Mouse (Mus musculus) brain, embryonic 18.5 days (tissue): ENCODE results near the gene Tcta.
A peak's percentile ranks its signal among the peaks of the same experiment; 100 is the strongest.
"Not testable (repeated sequence)": the region's sequence is repeated elsewhere in the genome, so short reads cannot be mapped to it uniquely, and the experiment has no call there.

ENCODE experiments used
- DNase-seq: peaks from one replicate; pipeline ENCODE4 v3.0.0-alpha.2; 2012; ENCODE audit warnings: low read depth, low spot score

Gene Tcta

DNA sequence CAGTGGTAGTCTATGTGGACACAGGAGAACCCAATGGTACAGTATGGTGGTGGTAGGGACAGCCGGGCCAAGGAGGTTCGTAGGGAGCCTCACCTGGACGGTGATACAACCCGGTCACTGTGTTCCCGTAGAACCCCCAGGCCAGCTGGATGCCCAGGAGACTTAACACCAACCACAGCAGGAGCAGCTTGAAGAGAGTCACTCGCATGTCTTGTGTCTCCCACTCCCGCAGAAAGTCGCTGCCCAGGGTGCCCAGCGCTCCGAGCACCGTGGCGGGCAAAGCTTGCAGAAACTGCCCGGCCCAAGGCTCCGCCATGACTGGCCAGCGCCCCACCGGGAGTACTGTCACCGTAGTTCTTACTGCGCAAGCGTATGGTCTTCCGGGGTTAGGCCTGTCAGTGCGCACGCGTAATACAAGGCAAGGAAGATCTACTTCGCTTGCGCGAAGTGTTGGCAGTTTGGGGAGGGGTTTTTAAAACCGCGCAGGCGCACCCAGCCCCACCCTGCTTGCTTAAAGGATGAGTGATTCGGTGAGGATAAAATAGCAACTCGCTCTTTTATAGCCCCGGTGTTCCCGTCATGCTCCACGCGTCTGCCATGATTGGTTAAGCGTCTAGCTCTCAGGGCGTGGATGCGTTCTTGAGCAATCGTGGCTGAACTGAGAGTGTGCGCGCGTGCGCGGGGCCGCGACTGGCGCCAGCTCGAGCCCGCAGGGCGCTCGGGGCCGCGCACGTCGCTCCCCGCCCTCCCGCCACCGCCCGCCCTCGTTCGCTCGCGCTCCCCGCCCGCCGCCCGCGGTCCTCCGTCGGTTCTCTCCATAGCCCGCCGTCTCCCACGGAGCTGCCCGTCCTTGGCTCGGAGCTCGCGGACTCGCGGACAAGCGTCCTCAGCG, at the start of gene Tcta, which contains the start of gene Rhoa:
Gene Tcta (minus strand): TSS at position 532 of the 892 bp plus-strand sequence.
Gene Rhoa (plus strand): TSS at position 501 of the 892 bp plus-strand sequence.
- DNase-seq, result peak; percentile 100

DNA sequence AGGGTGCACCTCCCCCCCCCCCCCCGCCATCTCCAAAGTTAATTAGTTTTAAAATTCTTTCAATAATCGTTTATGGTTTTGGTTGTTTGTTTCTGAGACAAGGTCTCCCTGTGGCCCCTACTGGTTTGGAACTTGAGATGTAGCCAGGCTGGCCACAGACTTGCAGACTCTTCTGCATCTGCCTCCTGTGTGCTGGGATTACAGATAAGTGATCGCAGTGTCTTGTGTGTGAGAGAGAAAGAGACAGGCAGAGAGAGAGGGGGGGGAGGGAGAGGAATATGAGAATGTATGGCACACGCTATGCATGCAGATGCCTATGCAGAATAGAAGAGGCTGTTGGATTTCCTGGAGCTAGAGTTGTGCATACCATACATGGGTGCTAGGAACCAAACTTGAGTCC, 43.8 kb upstream of the Tcta start:
- DNase-seq, result no peak

DNA sequence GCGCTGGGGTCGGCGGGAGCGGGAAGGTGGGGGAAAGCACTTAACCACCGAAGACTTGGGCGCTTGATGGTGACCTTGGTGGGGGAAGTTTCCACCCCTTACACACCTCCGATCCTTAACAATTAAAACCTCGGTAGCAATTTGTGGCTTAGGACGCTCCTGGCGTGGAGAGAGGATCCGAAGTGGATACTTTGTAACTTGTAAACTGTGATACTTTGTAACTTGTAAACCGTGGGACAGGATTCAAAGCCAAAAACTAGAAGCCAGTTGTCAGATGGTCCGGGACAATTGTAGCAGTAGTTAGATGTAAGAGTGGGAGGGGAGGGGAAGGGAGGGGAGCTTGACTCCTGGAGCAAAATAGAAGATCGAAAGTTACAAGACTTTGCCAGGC, 42.3 kb upstream of the Tcta start:
- DNase-seq, result no peak

DNA sequence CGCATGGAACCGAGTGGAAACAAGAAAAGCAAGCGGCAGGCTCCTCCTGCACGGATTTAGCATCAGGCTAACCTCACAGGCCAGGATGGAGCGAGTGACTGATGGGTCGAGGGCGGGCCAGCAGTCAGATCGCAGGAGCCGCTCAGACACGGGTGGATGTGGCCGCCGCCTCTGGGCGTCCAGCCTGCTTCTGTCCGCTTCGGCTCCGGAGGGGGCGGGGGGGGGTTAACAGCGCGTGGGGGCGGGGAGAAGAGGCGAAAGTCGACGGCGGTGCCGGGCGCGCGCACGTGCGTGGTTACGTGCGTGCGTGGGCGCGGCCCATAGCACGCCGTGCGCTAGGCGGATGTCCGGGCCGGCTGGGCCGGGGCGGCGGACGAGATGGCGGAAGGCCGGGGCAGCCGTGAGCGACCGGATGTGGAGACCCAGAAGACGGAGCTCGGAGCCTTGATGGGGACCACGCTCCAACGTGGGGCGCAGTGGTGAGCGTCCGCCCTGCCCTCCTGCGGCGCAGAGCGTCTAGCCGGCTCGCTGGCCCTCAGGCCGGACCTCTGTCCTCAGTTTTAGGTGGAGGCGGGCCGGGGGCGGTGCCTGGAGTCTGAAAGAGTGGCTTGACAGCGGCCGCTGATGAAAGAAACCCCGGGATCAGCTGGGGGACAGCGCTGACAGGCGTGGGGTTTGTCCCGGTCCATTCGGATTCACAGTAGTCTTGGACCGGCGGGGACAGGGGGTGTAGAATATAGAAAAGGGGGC, 41.8 kb upstream of the Tcta start, which contains the start of gene Usp4:
Gene Usp4 (plus strand): TSS at position 314 of the 750 bp plus-strand sequence.
- DNase-seq, result peak; percentile 80

DNA sequence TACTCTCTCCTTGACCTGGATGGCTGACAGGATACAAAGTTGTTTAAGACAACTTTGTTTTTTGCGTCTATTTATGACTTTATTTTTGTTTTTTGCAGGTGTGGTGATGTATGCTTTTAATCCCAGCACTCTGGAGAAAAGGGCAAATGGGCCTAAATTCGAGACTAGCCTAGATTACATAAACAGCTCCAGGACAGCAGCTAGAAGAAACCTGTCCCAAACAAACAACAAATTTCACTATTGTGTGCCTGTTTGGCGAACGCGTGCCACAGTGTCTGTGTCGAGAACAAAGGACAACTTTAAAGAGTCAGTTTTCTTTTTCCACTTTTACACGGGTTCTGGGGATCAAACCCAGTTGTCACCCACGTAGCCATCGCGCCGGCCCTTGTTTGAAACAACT, 41.1 kb upstream of the Tcta start:
- no peak for DNase-seq

DNA sequence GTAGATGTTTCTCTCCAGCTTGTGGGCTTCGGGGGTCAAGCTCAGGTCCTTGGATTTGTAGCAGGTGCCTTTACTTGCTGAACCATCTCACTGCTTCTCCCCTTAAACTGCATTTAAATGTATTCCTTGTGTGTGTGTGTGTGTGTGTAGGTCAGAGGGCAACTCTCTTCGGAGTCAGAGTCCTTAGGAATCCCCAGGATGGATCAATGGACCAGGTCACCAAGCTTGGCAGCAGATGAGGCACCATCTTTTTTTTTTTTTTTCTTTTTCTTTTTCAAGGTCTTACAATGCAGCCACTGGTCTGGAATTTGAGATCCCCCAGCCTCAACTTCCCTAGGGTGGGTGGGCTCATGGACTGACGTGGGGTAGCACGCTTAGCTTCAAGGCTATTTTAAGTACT, 38.5 kb upstream of the Tcta start:
- no peak for DNase-seq

DNA sequence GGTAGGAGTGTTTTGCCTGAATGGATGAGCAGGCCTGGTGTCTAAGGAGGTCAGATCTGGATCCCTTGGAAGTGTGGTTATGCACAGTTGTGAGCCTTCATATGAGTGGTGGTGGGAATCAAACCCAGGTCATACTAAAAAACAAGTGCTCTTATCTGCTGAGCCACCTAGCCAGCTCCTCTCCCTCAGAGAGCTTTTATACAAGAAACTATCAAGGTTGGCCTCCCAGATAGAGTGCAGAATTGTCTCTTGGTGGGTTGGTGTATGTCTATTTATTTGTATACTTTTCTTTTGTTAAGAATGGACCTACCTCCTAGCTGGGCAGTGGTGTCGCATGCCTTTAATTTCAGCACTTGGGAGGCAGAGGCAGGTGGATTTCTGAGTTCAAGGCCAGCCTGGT, 37.9 kb upstream of the Tcta start:
- no peak for DNase-seq

DNA sequence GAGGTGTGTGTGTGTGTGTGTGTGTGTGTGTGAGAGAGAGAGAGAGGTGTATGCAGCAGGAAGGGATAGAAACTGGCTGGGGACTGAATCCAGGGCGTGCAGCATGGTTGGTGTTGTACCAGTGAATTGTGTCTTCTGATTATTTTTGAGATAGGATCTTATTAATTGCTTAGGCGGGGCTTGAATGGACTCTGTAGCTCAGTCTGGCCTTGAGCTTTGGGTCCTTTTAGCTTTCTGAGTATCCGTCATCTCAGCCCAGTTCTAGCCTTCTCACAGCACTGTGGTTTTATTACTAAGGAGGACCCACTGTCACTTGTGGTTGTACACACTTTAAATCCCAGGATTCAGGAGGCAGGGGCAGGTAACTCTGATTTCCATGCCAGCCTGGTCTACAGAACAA, 37.4 kb upstream of the Tcta start:
- no peak for DNase-seq

DNA sequence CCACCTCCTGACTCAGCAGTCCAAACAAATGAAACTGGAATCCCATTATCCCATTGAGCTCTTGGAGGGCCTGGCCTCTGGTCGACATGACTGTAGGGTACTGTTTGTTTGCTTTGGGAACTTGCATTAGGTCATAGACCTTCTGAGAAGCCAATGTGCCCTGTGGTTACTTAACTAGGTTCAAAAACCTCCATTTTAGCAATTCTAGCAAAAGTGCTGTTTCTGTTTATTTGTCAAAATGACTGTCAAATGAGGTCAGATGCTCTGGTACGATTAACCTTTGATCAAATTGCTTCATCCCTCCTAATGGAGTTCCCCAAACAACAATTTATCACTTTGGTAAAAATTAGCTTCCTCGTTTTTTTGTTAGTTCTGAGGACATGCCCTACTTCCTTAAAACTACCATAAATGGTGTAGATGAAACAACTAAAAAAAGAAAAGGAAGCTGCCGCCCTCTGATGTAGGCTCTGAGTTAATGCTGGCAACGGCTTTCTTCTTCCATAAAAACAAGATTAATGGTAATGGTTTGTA, 36.4 kb upstream of the Tcta start:
- no peak for DNase-seq

DNA sequence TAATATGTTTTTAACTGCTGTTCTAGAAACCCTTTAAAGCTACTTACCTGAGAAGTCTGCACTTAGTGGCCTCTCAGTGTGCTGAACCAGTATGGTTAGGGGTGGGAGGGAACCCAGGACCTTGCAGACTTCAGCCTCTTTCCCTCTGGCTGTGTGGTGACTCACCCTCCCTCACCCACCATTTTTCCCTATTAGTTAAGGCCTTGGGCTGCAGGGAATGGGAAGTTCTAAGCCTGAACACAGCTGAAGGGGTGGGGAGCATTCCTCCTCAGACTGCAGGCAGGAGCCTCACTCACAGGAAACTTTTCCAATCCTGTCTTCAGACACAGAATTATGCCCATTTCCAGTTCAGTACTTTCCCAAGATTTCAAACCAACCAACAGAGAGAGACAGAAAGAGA, 35.8 kb upstream of the Tcta start:
- DNase-seq, result no peak

DNA sequence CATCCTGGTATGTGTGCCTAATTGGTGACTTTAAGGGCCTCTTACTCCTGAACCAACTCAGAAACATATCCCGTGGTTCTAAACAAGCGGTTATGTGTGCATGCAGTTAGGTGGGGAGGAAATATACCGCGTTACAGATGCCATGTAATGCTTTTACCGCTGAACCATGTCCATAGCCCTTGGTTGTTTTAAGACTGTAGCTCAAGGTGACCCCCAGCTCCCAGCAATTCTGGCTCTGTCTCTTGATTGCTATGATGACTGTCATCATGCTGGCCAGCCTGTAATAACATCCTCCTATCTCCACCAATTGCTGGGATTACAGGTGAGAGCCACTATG, 35.1 kb upstream of the Tcta start:
- DNase-seq, result no peak

DNA sequence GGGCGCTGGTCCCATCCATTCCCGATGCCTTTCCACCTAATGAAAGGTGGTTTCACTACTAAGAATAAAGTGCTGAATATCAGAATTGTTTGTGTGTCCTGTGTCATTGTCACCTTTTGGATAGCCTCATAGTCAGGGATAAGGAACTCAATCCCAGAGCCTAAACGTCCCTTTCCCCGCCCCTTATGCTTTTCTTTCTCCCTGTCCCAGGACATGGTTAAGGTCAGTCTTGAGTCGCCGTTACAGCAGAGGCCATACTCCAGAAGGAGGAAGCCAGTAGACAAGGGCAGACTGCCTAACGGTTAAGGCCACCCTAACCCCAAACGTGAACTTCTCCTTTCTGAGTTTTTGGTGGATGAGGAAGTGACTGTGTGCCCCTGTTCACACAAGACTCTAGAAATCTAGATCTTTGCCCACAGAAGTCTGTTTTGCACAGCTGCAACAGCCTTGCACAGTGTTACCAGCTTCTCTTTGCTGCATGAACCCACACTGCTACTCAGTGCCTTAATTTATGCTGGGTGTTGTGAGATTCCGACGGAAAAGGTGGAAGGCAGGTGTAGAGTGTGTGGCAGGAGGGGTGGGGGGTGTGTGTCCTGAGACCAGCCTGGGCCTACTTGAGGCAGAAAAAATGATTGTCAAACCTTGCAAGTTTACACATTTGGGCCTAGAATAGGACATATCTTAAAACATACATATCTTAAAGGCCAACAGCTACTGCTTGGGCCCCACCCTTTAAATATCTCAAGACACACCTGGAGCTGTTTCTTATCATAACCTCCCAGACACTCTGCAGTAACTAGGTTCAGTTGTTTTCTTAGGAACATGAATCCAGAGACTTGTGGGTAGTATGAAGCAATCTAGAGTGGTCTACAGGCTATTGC, 34.5 kb upstream of the Tcta start:
- no peak for DNase-seq

DNA sequence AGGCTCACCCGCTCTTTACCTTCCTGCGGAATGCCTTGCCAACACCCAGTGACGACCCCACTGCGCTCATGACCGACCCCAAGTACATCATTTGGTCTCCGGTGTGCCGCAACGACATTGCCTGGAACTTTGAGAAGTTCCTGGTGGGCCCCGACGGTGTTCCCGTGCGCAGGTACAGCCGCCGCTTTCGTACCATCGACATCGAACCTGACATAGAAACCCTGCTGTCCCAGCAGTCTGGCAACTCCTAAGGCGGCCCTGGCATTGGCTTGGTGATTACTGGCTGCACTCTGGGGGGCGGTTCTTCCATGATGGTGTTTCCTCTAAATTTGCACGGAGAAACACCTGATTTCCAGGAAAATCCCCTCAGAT, 33.9 kb upstream of the Tcta start:
- DNase-seq, result no peak

DNA sequence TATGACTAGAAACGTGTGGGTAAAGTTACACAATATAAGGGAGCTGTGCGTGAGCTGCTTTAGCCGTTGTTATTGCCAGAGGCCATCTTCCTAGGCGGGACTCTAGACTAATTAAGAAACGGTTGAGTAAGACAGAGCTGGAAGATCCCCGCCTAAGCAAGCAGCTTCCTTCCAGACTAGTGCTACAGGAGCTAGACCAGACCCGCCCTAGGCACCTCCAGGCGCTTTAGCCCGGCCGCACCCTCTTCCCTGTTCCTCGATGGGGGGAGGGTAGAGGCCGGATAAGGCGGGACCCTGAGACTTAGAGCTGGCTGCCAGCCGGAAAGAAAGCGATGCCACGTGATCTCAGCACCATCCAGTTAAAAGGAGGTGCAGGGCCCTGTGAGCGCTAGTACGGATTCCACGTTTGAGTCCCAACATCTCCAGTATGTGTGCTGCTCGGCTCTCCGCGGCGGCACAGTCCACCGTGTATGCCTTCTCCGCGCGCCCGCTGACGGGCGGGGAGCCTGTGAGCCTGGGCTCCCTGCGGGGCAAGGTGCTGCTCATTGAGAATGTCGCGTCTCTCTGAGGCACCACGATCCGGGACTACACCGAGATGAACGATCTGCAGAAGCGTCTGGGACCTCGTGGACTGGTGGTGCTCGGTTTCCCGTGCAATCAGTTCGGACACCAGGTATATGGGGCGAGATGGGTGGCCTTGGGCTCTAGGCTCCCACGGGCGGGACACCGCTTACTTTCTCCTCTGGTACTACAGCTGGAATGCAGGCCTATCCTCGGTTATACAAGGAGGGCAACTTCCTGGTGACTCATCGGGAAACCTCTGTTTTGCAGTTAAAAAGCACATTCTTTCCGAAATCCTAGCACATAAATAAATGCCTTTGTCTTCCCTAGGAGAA, 33.2 kb upstream of the Tcta start, which contains the start of gene Gpx1:
Gene Gpx1 (plus strand): TSS at position 18 of the 896 bp plus-strand sequence.
- peak; percentile 82 for DNase-seq

DNA sequence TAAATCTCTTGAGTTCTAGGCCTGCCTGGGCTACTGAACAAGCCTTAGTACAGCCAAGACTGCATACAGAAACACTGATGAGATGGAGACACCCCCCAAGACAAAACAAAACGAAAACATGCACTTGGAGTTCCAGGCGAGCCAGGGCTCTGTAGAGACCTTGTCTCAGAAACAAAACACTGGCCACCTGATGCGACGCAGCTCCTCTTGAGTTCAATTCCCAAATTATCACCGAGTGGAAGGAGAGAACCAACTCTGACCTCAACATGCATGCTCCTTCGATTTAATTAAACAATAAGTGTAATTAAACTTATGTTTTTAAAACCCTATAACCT, 32.6 kb upstream of the Tcta start:
- no peak for DNase-seq

DNA sequence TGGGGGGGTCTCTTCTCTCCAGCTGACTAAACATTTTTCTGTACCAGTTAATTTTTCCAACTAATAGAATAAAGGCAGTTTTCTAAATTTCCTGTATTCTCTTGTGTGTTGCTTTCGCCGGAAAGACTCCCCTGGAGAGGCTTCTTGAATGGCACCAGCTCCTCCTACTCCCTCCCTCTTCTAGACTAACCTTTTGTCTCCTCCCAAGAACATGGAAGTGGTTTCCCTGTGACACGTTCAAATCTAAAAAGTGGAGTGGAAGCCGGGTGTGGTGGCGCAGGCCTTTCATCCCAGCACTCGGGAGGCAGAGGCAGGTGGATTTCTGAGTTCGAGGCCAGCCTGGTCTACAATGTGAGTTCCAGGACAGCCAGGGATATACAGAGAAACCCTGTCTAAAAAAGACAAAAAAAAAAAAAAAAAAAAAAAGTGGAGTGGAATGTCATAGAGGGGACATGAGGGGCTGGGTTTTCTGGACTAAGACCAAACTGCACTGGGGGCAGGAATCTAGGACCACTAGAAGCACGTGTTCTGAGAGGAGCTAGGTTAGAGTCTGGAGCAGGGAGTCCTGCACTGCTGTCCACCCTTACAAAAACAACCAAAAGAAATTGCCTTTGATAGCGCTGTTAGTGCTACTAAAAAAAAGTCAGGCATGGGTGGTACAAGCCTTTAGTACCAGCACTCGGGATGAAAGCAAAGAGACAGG, 32.0 kb upstream of the Tcta start:
- no peak for DNase-seq

DNA sequence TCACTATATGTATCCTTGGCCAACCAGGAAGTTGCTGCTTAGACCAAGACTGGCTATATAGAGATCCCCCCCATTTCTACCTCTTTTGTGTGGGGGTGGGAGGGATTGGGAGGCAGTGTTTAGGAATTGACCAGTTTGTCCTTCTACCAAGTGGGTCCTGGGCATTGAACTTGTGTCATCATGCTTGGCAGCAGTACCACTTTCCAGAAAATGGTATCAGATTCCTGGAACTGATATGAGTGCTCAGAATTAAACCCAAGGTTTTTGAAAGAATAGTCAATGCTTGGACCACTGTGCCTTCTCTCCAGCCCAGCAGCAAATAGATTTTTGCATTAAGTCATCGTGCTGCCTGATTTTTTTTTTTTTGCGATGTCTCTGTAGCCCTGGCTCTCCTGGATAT, 19.9 kb upstream of the Tcta start:
- no peak for DNase-seq

DNA sequence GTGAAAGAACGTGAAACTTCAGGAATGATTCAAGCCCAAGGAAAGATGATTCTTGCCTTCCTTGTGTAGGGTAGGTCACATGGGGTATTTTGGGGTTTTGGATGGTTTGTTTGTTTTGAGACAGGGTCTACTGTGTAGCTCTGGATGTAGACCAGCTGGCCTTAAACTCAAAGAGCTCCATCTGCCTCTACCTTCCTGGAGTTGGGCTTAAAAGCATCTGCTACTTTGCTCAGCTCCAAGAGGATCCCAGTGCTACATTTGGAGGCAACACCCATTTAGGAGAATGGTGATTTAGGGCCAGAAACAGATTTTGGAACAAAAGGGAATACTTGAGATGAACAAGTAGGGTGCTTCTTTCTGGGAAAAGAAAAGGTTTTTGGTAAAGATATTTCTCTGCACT, 18.8 kb upstream of the Tcta start:
- no peak for DNase-seq

DNA sequence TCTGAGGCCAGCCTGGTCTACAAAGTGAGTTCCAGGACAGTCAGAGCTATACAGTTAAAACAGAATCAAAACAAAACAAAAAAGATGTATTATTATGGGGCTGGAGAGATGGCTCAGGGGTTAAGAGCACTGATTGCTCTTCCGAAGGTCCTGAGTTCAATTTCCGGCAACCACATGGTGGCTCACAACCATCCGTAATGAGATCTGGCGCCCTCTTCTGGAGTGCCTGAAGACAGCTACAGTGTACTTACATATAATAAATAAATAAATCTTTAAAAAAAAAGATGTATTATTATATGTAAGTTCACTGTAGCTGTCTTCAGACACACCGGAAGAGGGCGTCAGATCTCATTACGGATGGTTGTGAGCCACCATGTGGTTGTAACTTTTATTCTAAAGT, 16.1 kb upstream of the Tcta start:
- not testable (repeated sequence) for DNase-seq

DNA sequence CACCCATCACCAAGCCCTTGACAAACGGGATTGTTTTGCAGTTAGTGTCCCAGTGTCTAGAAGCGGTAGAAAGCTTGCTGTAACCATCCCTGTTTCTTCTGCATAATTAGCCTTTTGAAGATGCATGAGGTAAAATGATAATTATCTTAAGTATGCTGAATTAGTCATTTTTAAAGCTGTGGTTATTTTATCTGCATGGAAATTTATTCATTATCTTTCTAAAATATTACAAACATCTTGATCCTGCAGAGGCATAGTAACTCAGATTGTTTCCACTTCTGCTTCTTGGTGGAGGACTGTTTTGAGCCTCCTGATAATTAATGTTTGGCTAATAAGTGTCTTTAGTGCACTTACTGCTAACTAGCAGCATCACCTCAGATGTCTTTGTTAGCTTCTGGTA, 12.5 kb upstream of the Tcta start:
- no peak for DNase-seq
